Mouse (Mus musculus): ENCODE measurements at regions not wholly inside any gene's neighbourhood (a gene's known extent, or its start where the extent isn't known, plus 50 kb on each side); places are given as distances from the start of the nearest gene placed in this dataset.
"Not testable (repeated sequence)": the region's sequence is repeated elsewhere in the genome, so short reads cannot be mapped to it uniquely, and the experiment has no call there.

- no peaks in the 10 kb centered on the region for H3K9me3 ChIP-seq (ENCODE audit: control insufficient read depth, low read length)
- H3K9ac ChIP-seq (ENCODE audit: low read length), result no peak overlapping the region
- H3K27ac ChIP-seq (ENCODE audit: low read depth, low read length), result no peak overlapping the region
- DNase-seq (ENCODE audit: low spot score), result no peak
- 67% methylated on average over 8 of the region's 8 CpGs for WGBS
- H3K36me3 ChIP-seq (ENCODE audit: control insufficient read depth, insufficient read depth, low read length), result no peaks in the 10 kb centered on the region
- H3K4me1 ChIP-seq (ENCODE audit: control insufficient read depth, insufficient read depth, low read length), result no peaks in the 10 kb centered on the region
- peak; percentile 54 for ATAC-seq (ENCODE audit: insufficient read depth, low FRiP score, low TSS enrichment)
- H3K4me2 ChIP-seq (ENCODE audit: low read depth), result no peak overlapping the region
- no peaks in the 10 kb centered on the region for H3K27me3 ChIP-seq (ENCODE audit: control insufficient read depth, insufficient read depth, low read length)
- H3K4me3 ChIP-seq (ENCODE audit: low read depth, low read length), result no peak overlapping the region
These were observed 419.7 kb upstream of the Lrp1b start for GRCm38 (mm10) chr2:43072964-43073619.

- Histone ChIP-seq H3K27me3 (ENCODE audit: control insufficient read depth, insufficient read depth, low read length) (no peaks in the 10 kb centered on the region), H3K36me3 (ENCODE audit: control insufficient read depth, insufficient read depth, low read length) (no peaks in the 10 kb centered on the region), H3K4me3 (ENCODE audit: low read depth, low read length) (no peak overlapping the region), H3K4me1 (ENCODE audit: control insufficient read depth, insufficient read depth, low read length) (no peaks in the 10 kb centered on the region), H3K27ac (ENCODE audit: low read depth, low read length) (no peak overlapping the region), H3K4me2 (ENCODE audit: low read depth) (no peak overlapping the region), H3K9ac (ENCODE audit: low read length) (no peak overlapping the region), H3K9me3 (ENCODE audit: control insufficient read depth, low read length) (no peaks in the 10 kb centered on the region)
- DNase-seq (ENCODE audit: low spot score) (no peak), ATAC-seq (ENCODE audit: insufficient read depth, low FRiP score, low TSS enrichment) (no peak)
- WGBS, result 87% methylated on average over 4 of the region's 4 CpGs
These were observed 444.3 kb upstream of the Lrp1b start for GRCm38 (mm10) chr2:43097560-43098233.

DNA sequence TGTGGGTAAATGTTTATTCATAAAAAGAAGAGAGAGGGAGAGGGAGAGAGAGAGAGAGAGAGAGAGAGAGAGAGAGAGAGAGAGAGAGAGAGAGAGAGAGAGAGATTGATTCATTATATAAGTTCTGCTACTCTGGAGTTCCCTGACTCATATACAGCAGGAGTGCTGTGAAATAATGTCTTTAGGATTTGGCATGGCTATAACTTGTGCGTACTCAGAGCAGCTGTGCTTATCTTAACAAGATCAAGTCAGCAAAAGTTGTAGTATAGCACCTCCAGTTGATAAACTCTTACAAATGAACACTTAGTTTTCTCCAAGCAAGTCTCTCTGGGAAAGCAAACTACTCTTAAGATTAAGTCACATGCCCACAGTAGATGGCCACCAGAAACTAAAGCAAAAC lies 435.3 kb upstream of the Kynu start:
- Histone ChIP-seq H3K4me3 (ENCODE audit: low read depth, low read length) (no peak overlapping the region), H3K27me3 (ENCODE audit: control insufficient read depth, insufficient read depth, low read length) (no peaks in the 10 kb centered on the region), H3K4me2 (ENCODE audit: low read depth) (no peak overlapping the region), H3K9me3 (ENCODE audit: control insufficient read depth, low read length) (no peaks in the 10 kb centered on the region), H3K27ac (ENCODE audit: low read depth, low read length) (no peak overlapping the region), H3K36me3 (ENCODE audit: control insufficient read depth, insufficient read depth, low read length) (no peaks in the 10 kb centered on the region), H3K9ac (ENCODE audit: low read length) (no peak overlapping the region), H3K4me1 (ENCODE audit: control insufficient read depth, insufficient read depth, low read length) (no peaks in the 10 kb centered on the region)
- ATAC-seq (ENCODE audit: insufficient read depth, low FRiP score, low TSS enrichment) (no peak), DNase-seq (ENCODE audit: low spot score) (no peak)
- 97% methylated on average over 1 of the region's 1 CpGs for WGBS

DNA sequence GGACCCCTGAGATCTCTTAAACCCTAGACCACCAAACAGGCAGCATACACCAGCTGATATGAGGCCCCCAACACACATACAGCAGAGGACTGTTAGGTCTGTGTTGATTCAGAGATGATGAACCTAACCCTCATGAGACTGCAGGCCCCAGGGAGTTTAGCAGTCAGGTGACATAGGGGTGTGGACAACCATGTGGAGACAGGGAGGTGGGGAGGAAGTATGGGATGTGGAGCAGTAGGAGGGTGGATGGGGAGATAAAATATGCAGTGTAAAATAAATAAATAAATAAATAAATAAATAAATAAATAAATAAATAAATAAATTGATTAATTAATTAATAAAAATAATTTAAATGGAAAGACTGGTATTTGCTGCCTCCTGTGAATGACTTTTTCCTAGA lies 401.6 kb upstream of the Kynu start:
- H3K4me3 ChIP-seq (ENCODE audit: low read depth, low read length), result no peak overlapping the region
- ATAC-seq (ENCODE audit: insufficient read depth, low FRiP score, low TSS enrichment) (no peak), DNase-seq (ENCODE audit: low spot score) (no peak)
- H3K27ac ChIP-seq (ENCODE audit: low read depth, low read length), result no peak overlapping the region
- H3K27me3 ChIP-seq (ENCODE audit: control insufficient read depth, insufficient read depth, low read length), result no peaks in the 10 kb centered on the region
- H3K4me2 ChIP-seq (ENCODE audit: low read depth), result no peak overlapping the region
- H3K9ac ChIP-seq (ENCODE audit: low read length), result no peak overlapping the region
- no peaks in the 10 kb centered on the region for H3K9me3 ChIP-seq (ENCODE audit: control insufficient read depth, low read length)
- no peaks in the 10 kb centered on the region for H3K4me1 ChIP-seq (ENCODE audit: control insufficient read depth, insufficient read depth, low read length)
- no peaks in the 10 kb centered on the region for H3K36me3 ChIP-seq (ENCODE audit: control insufficient read depth, insufficient read depth, low read length)

DNA sequence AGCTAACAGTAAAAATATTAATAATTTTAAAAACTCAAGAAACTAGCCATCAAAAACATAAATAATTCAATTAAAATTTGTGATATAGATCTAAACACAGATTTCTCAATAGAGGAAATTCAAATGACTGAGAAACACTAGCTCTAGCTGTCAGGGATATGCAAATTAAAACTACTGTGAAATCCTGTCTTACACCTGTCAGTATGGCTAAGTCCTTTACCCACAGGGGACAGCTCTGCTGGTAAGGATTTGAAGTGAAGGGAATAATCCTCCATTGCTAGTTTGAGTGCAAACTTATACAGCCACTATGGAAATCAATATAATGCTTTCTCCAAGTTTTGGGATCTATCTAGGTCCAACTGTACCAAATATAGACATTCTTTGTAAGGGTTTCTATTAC lies 373.0 kb upstream of the Kynu start:
- no peaks in the 10 kb centered on the region for H3K36me3 ChIP-seq (ENCODE audit: control insufficient read depth, insufficient read depth, low read length)
- ATAC-seq (ENCODE audit: insufficient read depth, low FRiP score, low TSS enrichment), result no peak
- no peak for DNase-seq (ENCODE audit: low spot score)
- H3K4me3 ChIP-seq (ENCODE audit: low read depth, low read length), result no peak overlapping the region
- H3K27ac ChIP-seq (ENCODE audit: low read depth, low read length), result no peak overlapping the region
- H3K4me2 ChIP-seq (ENCODE audit: low read depth), result no peak overlapping the region
- no peak overlapping the region for H3K9ac ChIP-seq (ENCODE audit: low read length)
- no peaks in the 10 kb centered on the region for H3K27me3 ChIP-seq (ENCODE audit: control insufficient read depth, insufficient read depth, low read length)
- no peaks in the 10 kb centered on the region for H3K4me1 ChIP-seq (ENCODE audit: control insufficient read depth, insufficient read depth, low read length)
- no peaks in the 10 kb centered on the region for H3K9me3 ChIP-seq (ENCODE audit: control insufficient read depth, low read length)

GRCm38 (mm10) chr2:43195531-43195930 lies 359.6 kb upstream of the Kynu start:
- not testable (repeated sequence) for H3K4me2 ChIP-seq (ENCODE audit: low read depth); H3K4me1 ChIP-seq (ENCODE audit: control insufficient read depth, insufficient read depth, low read length); H3K9ac ChIP-seq (ENCODE audit: low read length); H3K9me3 ChIP-seq (ENCODE audit: control insufficient read depth, low read length); H3K27ac ChIP-seq (ENCODE audit: low read depth, low read length); H3K4me3 ChIP-seq (ENCODE audit: low read depth, low read length); DNase-seq (ENCODE audit: low spot score); H3K27me3 ChIP-seq (ENCODE audit: control insufficient read depth, insufficient read depth, low read length); H3K36me3 ChIP-seq (ENCODE audit: control insufficient read depth, insufficient read depth, low read length); ATAC-seq (ENCODE audit: insufficient read depth, low FRiP score, low TSS enrichment)
- WGBS, result 97% methylated on average over 14 of the region's 15 CpGs

- DNase-seq (ENCODE audit: low spot score) (no peak), ATAC-seq (ENCODE audit: insufficient read depth, low FRiP score, low TSS enrichment) (no peak)
- Histone ChIP-seq H3K27me3 (ENCODE audit: control insufficient read depth, insufficient read depth, low read length) (no peaks in the 10 kb centered on the region), H3K9ac (ENCODE audit: low read length) (no peak overlapping the region), H3K9me3 (ENCODE audit: control insufficient read depth, low read length) (no peaks in the 10 kb centered on the region), H3K4me2 (ENCODE audit: low read depth) (no peak overlapping the region), H3K4me1 (ENCODE audit: control insufficient read depth, insufficient read depth, low read length) (no peaks in the 10 kb centered on the region), H3K4me3 (ENCODE audit: low read depth, low read length) (no peak overlapping the region), H3K27ac (ENCODE audit: low read depth, low read length) (no peak overlapping the region), H3K36me3 (ENCODE audit: control insufficient read depth, insufficient read depth, low read length) (no peaks in the 10 kb centered on the region)
- 76% methylated on average over 3 of the region's 3 CpGs for WGBS
These were observed 346.9 kb upstream of the Kynu start for GRCm38 (mm10) chr2:43208223-43208622.

DNA sequence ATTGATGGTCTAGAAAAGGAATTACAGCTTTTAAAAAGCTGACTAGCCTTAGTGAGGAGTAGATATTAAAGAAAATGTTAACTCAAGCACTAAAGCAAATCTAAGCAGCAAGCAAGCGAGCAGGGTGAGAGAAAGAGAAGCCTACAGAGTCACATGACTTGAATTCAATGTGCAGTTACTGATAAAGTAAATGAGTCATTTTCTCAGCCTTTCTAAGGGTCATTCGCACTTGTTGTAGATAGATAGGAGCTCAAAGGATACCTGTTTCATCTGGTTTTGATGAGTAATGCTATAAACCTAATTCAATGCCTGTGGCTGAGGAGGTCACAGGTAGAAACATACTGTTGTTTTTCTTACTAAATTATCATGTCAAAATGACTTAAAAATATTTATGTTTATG lies 341.2 kb upstream of the Kynu start:
- no peaks in the 10 kb centered on the region for H3K4me1 ChIP-seq (ENCODE audit: control insufficient read depth, insufficient read depth, low read length)
- H3K9ac ChIP-seq (ENCODE audit: low read length), result no peak overlapping the region
- H3K4me2 ChIP-seq (ENCODE audit: low read depth), result no peak overlapping the region
- H3K27ac ChIP-seq (ENCODE audit: low read depth, low read length), result no peak overlapping the region
- H3K4me3 ChIP-seq (ENCODE audit: low read depth, low read length), result no peak overlapping the region
- H3K27me3 ChIP-seq (ENCODE audit: control insufficient read depth, insufficient read depth, low read length), result no peaks in the 10 kb centered on the region
- no peak for DNase-seq (ENCODE audit: low spot score)
- 91% methylated on average over 2 of the region's 2 CpGs for WGBS
- no peaks in the 10 kb centered on the region for H3K9me3 ChIP-seq (ENCODE audit: control insufficient read depth, low read length)
- ATAC-seq (ENCODE audit: insufficient read depth, low FRiP score, low TSS enrichment), result no peak
- H3K36me3 ChIP-seq (ENCODE audit: control insufficient read depth, insufficient read depth, low read length), result no peaks in the 10 kb centered on the region

- Histone ChIP-seq H3K36me3 (ENCODE audit: control insufficient read depth, insufficient read depth, low read length) (no peaks in the 10 kb centered on the region), H3K9me3 (ENCODE audit: control insufficient read depth, low read length) (no peaks in the 10 kb centered on the region), H3K9ac (ENCODE audit: low read length) (no peak overlapping the region), H3K4me3 (ENCODE audit: low read depth, low read length) (no peak overlapping the region), H3K4me1 (ENCODE audit: control insufficient read depth, insufficient read depth, low read length) (no peaks in the 10 kb centered on the region), H3K27me3 (ENCODE audit: control insufficient read depth, insufficient read depth, low read length) (no peaks in the 10 kb centered on the region), H3K4me2 (ENCODE audit: low read depth) (no peak overlapping the region), H3K27ac (ENCODE audit: low read depth, low read length) (no peak overlapping the region)
- ATAC-seq (ENCODE audit: insufficient read depth, low FRiP score, low TSS enrichment), result no peak
- DNase-seq (ENCODE audit: low spot score), result no peak
- 58% methylated on average over 1 of the region's 1 CpGs for WGBS
These were observed 338.0 kb upstream of the Kynu start for GRCm38 (mm10) chr2:43217119-43217518.

Data from neural tube, embryonic 11.5 days (tissue).